Mouse (Mus musculus) G1E-ER4 (cell line): ENCODE data around the gene Psmd12. TPM values are rescaled to one million over a fixed set of nuclear protein-coding genes. Genes with fewer than 3 reads are reported as not detected.

ENCODE experiments used
- GATA1 ChIP-seq: IDR thresholded peaks from one replicate; pipeline ENCODE4 v1.8.0; 2012; ENCODE audit warnings: low read length, inconsistent platforms
- polyA plus RNA-seq: library from polyadenylated mRNA; stranded (reverse); fragments of >175 nt; gene quantifications from 2 replicates; pipeline ENCODE4 v1.2.3, GENCODE M21; 2012

The Psmd12 gene
- polyA plus RNA-seq, result 40.7 and 55.8 TPM in 2 replicates

GRCm38 (mm10) chr11:107479053-107479861, at the start of gene Psmd12:
Gene Psmd12 (plus strand): TSS chr11:107479484.
- no peak for TF ChIP-seq GATA1

- TF ChIP-seq GATA1, result no peak
Observed at GRCm38 (mm10) chr11:107431197-107431965, 47.9 kb upstream of the Psmd12 start.

DNA sequence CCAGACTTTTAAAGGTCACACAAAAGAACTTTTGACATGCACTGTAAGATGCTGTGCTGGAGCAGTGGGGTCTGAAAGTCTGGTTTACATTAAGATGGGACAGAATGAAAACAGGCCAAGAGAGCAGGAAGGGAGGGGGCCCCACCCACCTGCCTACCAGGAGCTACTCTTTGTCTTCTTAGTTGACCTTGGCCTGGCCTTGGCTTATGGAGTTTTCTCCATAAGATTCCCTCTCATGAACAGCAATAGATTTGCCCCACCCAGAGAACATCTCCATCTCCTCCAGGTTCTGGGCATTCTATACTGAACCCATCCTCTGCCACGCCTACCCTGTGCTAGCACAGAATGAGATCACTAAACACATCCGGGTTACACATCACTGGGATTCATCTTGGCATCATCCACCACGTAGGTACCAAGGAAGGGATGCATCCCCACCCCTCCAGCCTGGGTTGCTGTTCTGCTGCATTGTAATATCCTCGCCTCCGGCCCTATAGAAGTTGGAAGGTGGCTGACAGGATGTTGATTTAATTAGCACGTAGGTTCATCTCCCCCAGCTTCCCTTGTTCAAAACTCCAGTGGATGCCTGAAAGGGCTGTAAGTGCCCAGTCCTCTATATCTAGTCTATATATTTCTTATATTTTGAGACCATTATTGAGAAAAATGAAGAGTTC, 43.4 kb upstream of the Psmd12 start:
- TF ChIP-seq GATA1, result no peak

DNA sequence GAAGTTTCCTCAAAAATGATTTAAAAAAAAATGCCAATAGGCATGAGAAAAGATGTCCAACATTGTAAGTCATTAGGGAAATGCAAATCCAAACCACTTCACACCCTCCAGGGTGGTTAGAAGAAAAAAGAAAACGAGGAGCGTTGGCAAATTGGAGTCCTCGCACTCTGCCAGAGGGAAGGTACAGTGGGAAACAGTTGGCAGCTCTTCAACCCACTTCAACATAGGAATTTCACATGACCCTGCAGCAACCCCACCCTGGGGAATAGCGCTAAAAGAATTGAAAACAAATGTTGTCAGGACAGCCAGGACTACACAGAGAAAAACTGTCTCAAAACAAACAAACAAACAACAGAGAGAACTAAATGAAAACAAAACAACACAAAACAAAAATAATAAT, 41.6 kb upstream of the Psmd12 start:
- no peak for TF ChIP-seq GATA1

- TF ChIP-seq GATA1, result no peak
Observed at GRCm38 (mm10) chr11:107438140-107438539, 41.1 kb upstream of the Psmd12 start.

DNA sequence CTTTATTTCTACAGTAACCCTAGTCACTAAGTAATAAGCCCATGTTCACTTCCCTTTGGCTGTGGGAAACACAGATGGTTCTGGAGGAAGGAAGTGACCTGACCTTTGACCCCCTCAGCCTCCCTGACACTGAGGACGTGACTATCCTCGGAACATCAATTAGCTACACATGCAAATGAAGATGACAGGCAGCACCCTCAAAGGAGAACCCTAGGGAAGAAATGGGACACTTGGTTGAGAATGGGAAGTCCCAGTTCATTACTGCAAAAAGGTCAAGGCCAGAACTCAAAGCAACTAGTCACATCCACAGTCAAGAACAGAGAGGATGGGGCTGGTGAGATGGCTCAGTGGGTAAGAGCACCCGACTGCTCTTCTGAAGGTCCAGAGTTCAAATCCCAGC, 38.2 kb upstream of the Psmd12 start:
- TF ChIP-seq GATA1, result no peak

DNA sequence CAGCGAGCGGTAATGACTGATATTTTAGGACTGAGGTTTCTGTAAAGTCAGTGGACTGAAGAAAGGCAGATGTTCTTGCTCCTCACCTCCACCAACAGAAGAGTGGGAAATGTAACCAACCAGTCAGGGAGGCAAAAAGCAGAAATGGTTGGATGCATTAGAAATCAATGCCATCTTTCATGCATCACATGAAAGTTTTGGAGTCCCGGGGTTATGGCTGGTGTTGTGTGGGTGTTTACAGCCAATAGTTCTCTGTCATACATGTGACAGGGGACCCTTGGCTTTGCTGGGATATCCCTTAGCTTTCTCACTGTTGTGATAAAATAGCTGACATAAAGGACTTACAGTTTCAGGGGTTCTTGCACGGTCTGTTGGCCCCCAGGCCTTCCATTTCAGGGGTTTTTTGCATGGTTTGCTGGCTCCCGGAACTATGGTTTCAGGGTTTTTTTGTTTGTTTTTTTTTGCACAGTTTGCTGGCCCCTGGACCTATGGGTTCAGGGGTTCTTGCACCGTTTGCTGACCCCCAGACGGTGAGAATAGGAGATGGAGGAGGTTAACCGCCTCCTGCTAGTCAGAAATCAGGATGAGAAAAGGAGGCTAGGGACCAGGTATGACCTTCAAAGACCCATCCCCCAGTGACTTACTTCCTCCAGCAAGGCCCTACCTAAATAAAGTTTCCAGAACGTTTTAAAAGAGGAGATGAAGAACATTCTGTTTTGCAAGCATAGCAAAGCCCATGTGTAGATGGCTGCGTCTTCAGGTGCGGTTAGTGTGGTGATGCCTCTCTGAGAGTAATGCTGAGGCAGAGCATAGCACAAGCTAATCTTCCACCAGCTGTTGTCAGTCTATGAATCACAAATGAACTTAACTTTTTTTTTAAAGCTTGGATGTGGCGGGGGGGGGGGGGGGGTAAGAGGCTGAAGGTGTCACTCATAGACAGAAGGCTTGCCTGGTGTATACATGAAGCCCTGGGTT, 35.9 kb upstream of the Psmd12 start:
- no peak for TF ChIP-seq GATA1

- TF ChIP-seq GATA1, result no peak
Observed at GRCm38 (mm10) chr11:107445683-107446082, 33.6 kb upstream of the Psmd12 start.

- no peak for TF ChIP-seq GATA1
Observed at GRCm38 (mm10) chr11:107446650-107447049, 32.6 kb upstream of the Psmd12 start.

DNA sequence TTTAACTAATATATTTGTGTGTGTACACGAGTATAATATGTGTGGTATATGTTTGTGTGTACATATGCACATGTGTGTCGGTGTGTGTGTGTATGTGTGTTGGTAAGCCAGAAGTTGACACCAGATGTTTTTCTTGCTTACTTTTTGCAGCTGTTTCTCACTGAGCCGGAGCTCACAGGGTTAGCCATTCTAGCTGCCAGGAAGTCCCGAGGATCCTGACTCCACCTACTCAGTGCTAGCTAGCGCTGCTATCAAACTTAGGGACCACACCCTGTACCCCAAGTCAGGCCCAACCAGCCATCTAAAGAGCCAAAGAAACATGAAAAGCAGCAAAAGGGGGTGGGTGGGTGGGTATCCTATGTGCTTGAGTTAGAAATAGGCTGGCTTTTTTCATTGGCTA, 31.9 kb upstream of the Psmd12 start:
- TF ChIP-seq GATA1, result no peak

GRCm38 (mm10) chr11:107447915-107448314, 31.4 kb upstream of the Psmd12 start:
- TF ChIP-seq GATA1, result no peak

DNA sequence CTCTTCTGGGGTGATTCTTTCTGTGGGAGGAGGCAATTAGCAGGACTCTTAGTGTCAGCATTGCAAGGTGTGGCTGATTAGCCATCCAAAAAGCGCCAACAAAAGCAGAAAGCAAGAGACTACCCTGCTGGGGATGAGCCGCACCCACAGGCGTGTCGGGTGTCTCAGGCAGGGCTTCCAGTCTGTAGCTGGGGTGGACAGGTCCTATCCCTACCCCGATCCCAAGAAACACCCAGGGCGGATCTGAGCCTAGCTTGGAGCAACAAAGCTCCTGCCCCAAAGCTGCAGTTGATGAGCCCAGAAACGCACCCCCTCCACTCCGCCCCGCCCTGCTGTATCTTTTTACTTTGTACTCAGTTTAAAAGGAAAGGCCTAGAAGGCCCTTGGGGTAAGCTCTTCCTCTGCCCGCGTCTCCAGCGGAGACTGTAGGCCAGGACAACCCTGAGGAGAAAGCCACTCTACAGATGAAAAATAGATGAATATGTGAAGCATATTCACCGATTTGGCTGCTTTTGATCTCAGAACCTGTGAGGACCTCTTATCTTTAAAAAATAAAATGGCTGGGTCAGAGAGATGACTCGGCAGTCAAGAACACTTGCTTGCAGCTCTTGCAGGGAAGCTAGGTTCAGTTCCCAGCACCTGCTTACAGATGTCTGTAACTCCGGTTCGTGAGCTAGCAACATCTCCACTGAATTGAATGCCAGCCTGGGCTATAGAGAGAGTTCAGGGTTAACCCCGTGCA, 29.9 kb upstream of the Psmd12 start:
- no peak for TF ChIP-seq GATA1

DNA sequence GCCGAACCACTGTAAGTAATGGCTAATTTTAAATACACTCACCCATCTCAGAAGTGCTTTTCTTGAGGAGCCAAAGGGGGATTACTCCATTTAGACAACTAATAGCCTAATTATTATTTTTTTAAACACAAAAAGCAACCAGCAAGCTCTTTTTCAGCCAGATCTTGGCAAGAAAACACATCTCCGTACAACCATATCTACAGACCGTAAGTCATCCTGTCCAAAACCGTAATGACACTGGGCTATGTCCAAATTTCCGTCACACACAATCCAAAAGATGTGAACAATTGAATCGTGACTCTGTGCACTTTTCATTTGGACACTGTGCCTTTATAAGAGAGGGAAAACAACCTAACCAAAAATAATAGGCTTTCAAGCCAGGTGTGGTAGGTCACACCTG, 29.2 kb upstream of the Psmd12 start:
- TF ChIP-seq GATA1, result no peak

- TF ChIP-seq GATA1, result peak; percentile 49
Observed at GRCm38 (mm10) chr11:107451106-107451505, 28.2 kb upstream of the Psmd12 start.
